Mouse (Mus musculus): ENCODE results near the gene Rnf225.
A peak's percentile ranks its signal among the peaks of the same experiment; 100 is the strongest.
"Not testable (repeated sequence)": the region's sequence is repeated elsewhere in the genome, so short reads cannot be mapped to it uniquely, and the experiment has no call there.

Gene Rnf225

DNA sequence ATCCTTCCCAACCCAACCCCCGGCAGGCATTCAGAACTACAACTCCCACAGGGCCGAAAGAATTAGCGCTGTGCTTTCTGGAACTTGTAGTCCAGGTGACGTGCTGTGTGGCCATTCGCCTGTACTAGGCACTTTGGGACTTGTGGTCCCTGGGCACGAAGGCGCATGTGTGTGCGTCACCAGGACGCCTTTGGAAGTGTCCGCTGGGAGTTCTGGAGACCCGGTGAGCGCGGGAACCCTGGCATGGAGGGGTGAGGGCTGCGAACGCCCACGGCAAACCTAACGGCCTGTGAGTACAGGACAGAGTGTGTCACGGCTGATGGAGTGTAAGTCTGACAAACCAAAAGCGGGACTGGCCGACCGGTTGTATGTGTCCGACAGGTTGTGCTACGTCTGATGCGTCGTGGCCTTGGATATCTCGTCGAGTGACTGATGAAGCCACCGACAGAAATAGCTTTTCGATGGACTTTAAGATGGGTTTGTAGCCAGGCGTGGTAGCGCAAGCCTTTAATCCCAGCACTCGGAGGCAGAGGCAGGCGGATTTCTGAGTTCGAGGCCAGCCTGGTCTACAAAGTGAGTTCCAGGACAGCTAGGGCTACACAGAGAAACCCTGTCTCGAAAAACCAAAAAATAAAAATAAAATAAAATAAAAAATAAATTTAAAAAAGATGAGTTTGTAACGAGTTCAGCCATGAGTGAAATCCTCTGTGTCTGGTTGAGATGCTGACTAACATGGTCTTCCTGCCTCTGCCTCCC is 29.4 kb upstream of the Rnf225 start, which contains the start of gene Zscan22:
Gene Zscan22, plus strand, starts transcription at position 161 of the 756 bp plus-strand sequence.
- no peaks in the 10 kb centered on the region for H3K9me3 ChIP-seq (ENCODE audit: low read length)
- H3K4me3 ChIP-seq (replicated peaks; ENCODE audit: low read length) = peak within 1 kb of the TSS; percentile 93
- H3K4me1 ChIP-seq (replicated peaks; ENCODE audit: low read depth, low read length) = peaks cover 21% of the 10 kb centered on the region
- TF ChIP-seq NANOG (IDR thresholded peaks at IDR 0.05; ENCODE audit: borderline replicate concordance, low read length) (no peak), POU5F1 (IDR thresholded peaks at IDR 0.05; ENCODE audit: borderline replicate concordance, low read length) (no peak), CTCF (conservative IDR thresholded peaks at IDR 0.05; ENCODE audit: low read length) (no peak)
- H3K36me3 ChIP-seq (ENCODE audit: insufficient read depth, low read length) = peaks cover 20% of the 10 kb centered on the region
- H3K27me3 ChIP-seq (ENCODE audit: insufficient read depth, low read length) = no peaks in the 10 kb centered on the region

DNA sequence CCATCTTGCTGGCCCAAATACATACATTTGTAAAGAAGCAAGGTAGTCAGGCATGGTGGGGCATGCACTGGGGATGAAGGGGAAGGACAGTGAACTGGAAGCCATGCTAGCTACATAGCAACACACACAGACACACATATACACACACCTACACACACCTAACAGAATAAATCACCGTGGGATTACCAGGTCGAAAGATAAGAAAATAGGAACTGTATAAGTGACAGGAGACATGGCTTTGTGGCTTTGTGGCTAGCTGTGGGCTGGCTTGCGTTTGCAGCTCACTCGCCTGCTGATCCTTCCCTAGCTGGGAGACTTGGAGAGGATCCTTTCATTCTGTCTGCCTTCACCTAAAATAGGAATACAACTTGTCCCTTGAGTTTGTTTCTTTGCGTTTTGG is 25.7 kb upstream of the Rnf225 start:
- Histone ChIP-seq H3K9me3 (ENCODE audit: low read length) (no peaks in the 10 kb centered on the region), H3K36me3 (ENCODE audit: insufficient read depth, low read length) (peaks cover 43% of the 10 kb centered on the region), H3K4me1 (replicated peaks; ENCODE audit: low read depth, low read length) (peaks cover 44% of the 10 kb centered on the region), H3K4me3 (replicated peaks; ENCODE audit: low read length) (no peak overlapping the region), H3K27me3 (ENCODE audit: insufficient read depth, low read length) (no peaks in the 10 kb centered on the region)
- TF ChIP-seq POU5F1 (IDR thresholded peaks at IDR 0.05; ENCODE audit: borderline replicate concordance, low read length) = no peak
- TF ChIP-seq CTCF (conservative IDR thresholded peaks at IDR 0.05; ENCODE audit: low read length) = no peak
- no peak for TF ChIP-seq NANOG (IDR thresholded peaks at IDR 0.05; ENCODE audit: borderline replicate concordance, low read length)

DNA sequence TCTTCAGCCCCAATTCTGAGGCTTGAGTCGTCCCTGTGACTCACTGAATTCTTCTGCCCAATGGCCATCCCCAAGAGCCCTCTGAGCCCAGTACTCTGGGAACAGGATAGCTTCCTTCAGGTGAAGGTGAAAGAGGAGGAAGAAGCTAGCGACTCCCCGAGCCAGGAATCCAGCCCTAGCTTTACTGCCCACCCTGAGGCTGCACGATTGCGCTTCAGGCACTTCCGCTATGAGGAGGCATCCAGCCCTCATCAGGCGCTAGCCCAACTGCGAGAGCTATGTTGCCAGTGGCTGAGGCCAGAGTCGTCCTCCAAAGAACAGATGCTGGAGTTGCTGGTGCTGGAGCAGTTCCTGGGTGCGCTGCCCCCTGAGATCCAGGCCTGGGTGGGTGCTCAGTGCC is 23.6 kb upstream of the Rnf225 start:
- Histone ChIP-seq H3K27me3 (ENCODE audit: insufficient read depth, low read length) (no peaks in the 10 kb centered on the region), H3K36me3 (ENCODE audit: insufficient read depth, low read length) (peaks cover 64% of the 10 kb centered on the region), H3K4me1 (replicated peaks; ENCODE audit: low read depth, low read length) (peaks cover 42% of the 10 kb centered on the region), H3K4me3 (replicated peaks; ENCODE audit: low read length) (peak overlapping the region; percentile 85), H3K9me3 (ENCODE audit: low read length) (no peaks in the 10 kb centered on the region)
- no peak for TF ChIP-seq NANOG (IDR thresholded peaks at IDR 0.05; ENCODE audit: borderline replicate concordance, low read length)
- no peak for TF ChIP-seq POU5F1 (IDR thresholded peaks at IDR 0.05; ENCODE audit: borderline replicate concordance, low read length)
- TF ChIP-seq CTCF (conservative IDR thresholded peaks at IDR 0.05; ENCODE audit: low read length) = no peak

DNA sequence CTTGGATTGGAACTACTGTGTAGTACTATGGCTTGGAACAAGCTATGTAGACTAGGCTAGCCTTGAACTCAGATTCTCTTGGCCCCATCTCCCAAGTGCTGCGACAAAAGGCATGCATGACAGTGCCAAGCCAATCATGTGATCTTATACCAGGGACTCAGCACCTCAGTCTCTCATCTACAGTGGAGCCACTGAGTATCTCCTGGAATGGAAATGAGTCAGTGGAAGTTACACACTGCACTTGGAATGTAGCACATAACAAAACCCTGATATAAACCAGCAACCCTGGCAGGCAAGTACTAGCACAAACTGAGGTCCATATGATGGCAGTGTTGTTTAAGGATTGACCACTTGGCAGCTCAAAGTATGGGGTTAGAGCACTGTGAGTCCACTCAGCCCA is 22.1 kb upstream of the Rnf225 start:
- no peak overlapping the region for H3K4me3 ChIP-seq (replicated peaks; ENCODE audit: low read length)
- H3K36me3 ChIP-seq (ENCODE audit: insufficient read depth, low read length) = peaks cover 63% of the 10 kb centered on the region
- H3K27me3 ChIP-seq (ENCODE audit: insufficient read depth, low read length) = no peaks in the 10 kb centered on the region
- no peak for TF ChIP-seq POU5F1 (IDR thresholded peaks at IDR 0.05; ENCODE audit: borderline replicate concordance, low read length)
- TF ChIP-seq NANOG (IDR thresholded peaks at IDR 0.05; ENCODE audit: borderline replicate concordance, low read length) = no peak
- no peak for TF ChIP-seq CTCF (conservative IDR thresholded peaks at IDR 0.05; ENCODE audit: low read length)
- H3K4me1 ChIP-seq (replicated peaks; ENCODE audit: low read depth, low read length) = peaks cover 50% of the 10 kb centered on the region
- H3K9me3 ChIP-seq (ENCODE audit: low read length) = no peaks in the 10 kb centered on the region

DNA sequence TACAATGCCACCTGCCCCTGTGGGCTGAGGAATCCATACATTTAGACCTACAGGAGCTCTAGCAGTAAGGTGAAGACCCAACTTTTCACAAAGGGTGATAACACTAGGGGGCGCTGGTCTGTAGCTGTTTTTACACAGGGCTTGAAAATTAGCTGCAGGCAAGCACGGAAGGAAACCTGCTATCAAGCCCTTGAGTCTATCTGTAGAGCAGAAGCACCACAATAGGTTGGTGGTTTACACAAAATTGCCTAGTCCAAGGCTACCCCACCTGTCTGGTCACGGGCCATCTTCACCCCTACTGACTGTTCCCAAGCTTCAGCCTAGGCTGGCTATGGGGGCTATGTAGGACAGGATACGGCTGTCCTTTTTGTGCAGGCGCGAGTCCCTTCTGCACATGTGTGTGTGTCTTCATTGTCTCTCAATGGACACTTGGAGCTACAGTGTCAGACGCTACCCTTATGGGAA is 17.7 kb upstream of the Rnf225 start:
- peaks cover 51% of the 10 kb centered on the region for H3K36me3 ChIP-seq (ENCODE audit: insufficient read depth, low read length)
- H3K27me3 ChIP-seq (ENCODE audit: insufficient read depth, low read length) = no peaks in the 10 kb centered on the region
- no peaks in the 10 kb centered on the region for H3K9me3 ChIP-seq (ENCODE audit: low read length)
- H3K4me1 ChIP-seq (replicated peaks; ENCODE audit: low read depth, low read length) = peaks cover 36% of the 10 kb centered on the region
- peak overlapping the region; percentile 81 for H3K4me3 ChIP-seq (replicated peaks; ENCODE audit: low read length)
- TF ChIP-seq POU5F1 (IDR thresholded peaks at IDR 0.05; ENCODE audit: borderline replicate concordance, low read length) (no peak), NANOG (IDR thresholded peaks at IDR 0.05; ENCODE audit: borderline replicate concordance, low read length) (no peak), CTCF (conservative IDR thresholded peaks at IDR 0.05; ENCODE audit: low read length) (peak; percentile 34)

DNA sequence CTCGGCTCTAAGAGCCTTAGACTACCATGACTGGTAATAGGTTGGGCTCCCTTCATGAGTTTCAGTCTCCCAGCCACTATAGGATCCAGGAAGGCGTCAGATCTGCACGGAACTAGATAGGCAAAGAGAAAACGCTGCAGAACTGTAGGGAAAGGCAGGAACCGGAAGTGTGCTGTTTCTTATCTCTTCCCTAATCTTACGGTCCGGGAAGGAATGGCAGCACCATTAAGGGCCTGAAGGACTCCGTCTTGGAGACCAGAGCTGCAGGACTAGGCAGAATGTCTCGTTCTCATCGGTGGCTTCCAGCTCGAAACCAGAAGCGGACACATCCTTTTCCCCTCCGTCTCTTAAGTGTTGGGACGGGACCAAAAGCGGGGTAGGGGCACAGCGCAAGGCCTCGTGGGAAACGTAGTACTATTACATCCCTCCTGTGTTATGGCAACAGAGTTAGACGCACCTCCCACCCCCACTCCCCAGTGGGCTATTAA is 17.0 kb upstream of the Rnf225 start:
- TF ChIP-seq POU5F1 (IDR thresholded peaks at IDR 0.05; ENCODE audit: borderline replicate concordance, low read length) (no peak), NANOG (IDR thresholded peaks at IDR 0.05; ENCODE audit: borderline replicate concordance, low read length) (no peak), CTCF (conservative IDR thresholded peaks at IDR 0.05; ENCODE audit: low read length) (no peak)
- H3K36me3 ChIP-seq (ENCODE audit: insufficient read depth, low read length) = peaks cover 44% of the 10 kb centered on the region
- H3K4me1 ChIP-seq (replicated peaks; ENCODE audit: low read depth, low read length) = peaks cover 29% of the 10 kb centered on the region
- no peaks in the 10 kb centered on the region for H3K9me3 ChIP-seq (ENCODE audit: low read length)
- peak overlapping the region; percentile 81 for H3K4me3 ChIP-seq (replicated peaks; ENCODE audit: low read length)
- no peaks in the 10 kb centered on the region for H3K27me3 ChIP-seq (ENCODE audit: insufficient read depth, low read length)

DNA sequence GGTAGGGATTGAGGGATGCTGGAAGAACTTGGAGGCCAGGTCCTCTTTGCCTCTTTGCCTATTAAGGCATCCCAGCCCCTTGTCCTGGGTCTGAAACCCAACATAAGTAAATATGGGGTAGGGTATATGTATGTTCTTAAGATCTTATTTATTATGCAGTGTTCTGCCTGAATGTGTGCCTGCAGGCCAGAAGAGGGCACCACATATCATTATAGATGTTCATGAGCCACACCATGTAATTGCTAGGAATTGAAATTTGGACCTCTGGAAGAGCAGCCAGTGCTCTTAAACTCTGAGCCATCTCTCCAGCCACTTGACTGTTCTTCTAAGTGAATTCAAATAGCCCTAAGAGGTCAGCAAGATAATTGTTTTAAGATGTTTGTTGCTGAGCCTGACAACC is 13.7 kb upstream of the Rnf225 start:
- peaks cover 16% of the 10 kb centered on the region for H3K36me3 ChIP-seq (ENCODE audit: insufficient read depth, low read length)
- H3K4me3 ChIP-seq (replicated peaks; ENCODE audit: low read length) = no peak overlapping the region
- H3K4me1 ChIP-seq (replicated peaks; ENCODE audit: low read depth, low read length) = peaks cover 27% of the 10 kb centered on the region
- no peaks in the 10 kb centered on the region for H3K9me3 ChIP-seq (ENCODE audit: low read length)
- no peaks in the 10 kb centered on the region for H3K27me3 ChIP-seq (ENCODE audit: insufficient read depth, low read length)
- TF ChIP-seq CTCF (conservative IDR thresholded peaks at IDR 0.05; ENCODE audit: low read length) (no peak; the same call in 1 of the 2 replicates), POU5F1 (IDR thresholded peaks at IDR 0.05; ENCODE audit: borderline replicate concordance, low read length) (no peak), NANOG (IDR thresholded peaks at IDR 0.05; ENCODE audit: borderline replicate concordance, low read length) (no peak)

DNA sequence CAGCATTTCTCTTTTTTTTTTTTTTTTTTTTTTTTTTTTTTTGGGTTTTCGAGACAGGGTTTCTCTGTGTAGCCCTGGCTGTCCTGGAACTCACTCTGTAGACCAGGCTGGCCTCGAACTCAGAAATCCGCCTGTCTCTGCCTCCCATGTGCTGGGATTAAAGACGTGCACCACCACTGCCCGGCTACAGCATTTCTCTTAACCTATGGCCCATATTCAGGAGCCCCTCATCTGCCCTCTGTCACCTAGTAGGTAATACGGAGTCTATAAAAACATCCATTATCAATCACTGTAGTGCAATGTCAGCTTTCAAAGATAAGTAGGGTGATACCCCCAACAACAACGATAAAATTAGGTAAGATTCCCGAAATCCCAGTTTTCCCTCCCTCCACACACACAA is 6.7 kb upstream of the Rnf225 start:
- Histone ChIP-seq H3K36me3 (ENCODE audit: insufficient read depth, low read length) (peaks cover 37% of the 10 kb centered on the region), H3K4me1 (replicated peaks; ENCODE audit: low read depth, low read length) (peaks cover 36% of the 10 kb centered on the region), H3K4me3 (replicated peaks; ENCODE audit: low read length) (peak overlapping the region; percentile 67)
- not testable (repeated sequence) for H3K27me3 ChIP-seq (ENCODE audit: insufficient read depth, low read length); H3K9me3 ChIP-seq (ENCODE audit: low read length)

DNA sequence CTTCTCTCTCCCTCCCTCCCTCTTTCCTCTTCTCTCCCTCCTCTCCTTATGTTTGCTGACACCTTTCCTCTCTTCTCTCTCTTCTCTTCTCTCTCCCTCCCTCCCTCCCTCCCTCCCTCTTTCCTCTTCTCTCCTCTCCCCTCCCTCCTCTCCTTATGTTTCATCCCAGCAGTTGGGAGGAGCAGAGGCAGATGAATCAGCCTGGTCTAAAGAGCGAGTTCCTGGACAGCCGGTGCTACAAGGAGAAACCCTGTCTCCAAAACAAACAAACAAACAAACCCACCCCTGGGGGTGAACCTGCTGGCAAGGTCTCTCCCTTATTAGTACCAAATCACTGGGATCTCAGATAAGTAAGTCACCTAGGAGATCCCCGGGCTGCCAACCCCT is 5.9 kb upstream of the Rnf225 start:
- H3K9me3 ChIP-seq (ENCODE audit: low read length) = no peaks in the 10 kb centered on the region
- peak overlapping the region; percentile 98 for H3K4me3 ChIP-seq (replicated peaks; ENCODE audit: low read length)
- H3K4me1 ChIP-seq (replicated peaks; ENCODE audit: low read depth, low read length) = peaks cover 44% of the 10 kb centered on the region
- no peaks in the 10 kb centered on the region for H3K27me3 ChIP-seq (ENCODE audit: insufficient read depth, low read length)
- H3K36me3 ChIP-seq (ENCODE audit: insufficient read depth, low read length) = peaks cover 44% of the 10 kb centered on the region
- TF ChIP-seq POU5F1 (IDR thresholded peaks at IDR 0.05; ENCODE audit: borderline replicate concordance, low read length) (no peak), NANOG (IDR thresholded peaks at IDR 0.05; ENCODE audit: borderline replicate concordance, low read length) (no peak), CTCF (conservative IDR thresholded peaks at IDR 0.05; ENCODE audit: low read length) (no peak)

Measured in E14TG2a.4 (cell line).